Mouse (Mus musculus) embryonic facial prominence, embryonic 14.5 days (tissue): ENCODE results near the gene Il9r. TPM values are rescaled to one million over a fixed set of nuclear protein-coding genes. Genes with fewer than 3 reads are reported as not detected.
"Not testable (repeated sequence)": the region's sequence is repeated elsewhere in the genome, so short reads cannot be mapped to it uniquely, and the experiment has no call there.

Experiments
- ATAC-seq: fragments of 200-750 bp; cut with Nextera tagmentation; 2 replicates; pipeline ENCODE4 v1.8.0; 2017; ENCODE audit warnings: low read depth, moderate number of reproducible peaks, moderate TSS enrichment
- DNase-seq: peaks from one replicate; pipeline ENCODE4 v3.0.0-alpha.2; 2015; ENCODE audit warnings: low spot score
- H3K27ac ChIP-seq: fragments of 300-500 bp; sonication (generic); replicated peaks from 2 replicates; pipeline ENCODE4 v1.5.1; 2014; ENCODE audit warnings: low read depth, mild to moderate bottlenecking, low read length, moderate library complexity
- H3K27me3 ChIP-seq: fragments of 300-500 bp; sonication (generic); replicated peaks from 2 replicates; pipeline ENCODE4 v1.6.1; 2014; ENCODE audit warnings: low read length; ENCODE audit not compliant: control insufficient read depth, insufficient read depth
- H3K36me3 ChIP-seq: fragments of 300-500 bp; sonication (generic); 2 replicates; pipeline ENCODE4 v1.6.1; 2014; ENCODE audit warnings: low read length, mixed read lengths; ENCODE audit not compliant: control insufficient read depth, insufficient read depth
- H3K4me1 ChIP-seq: fragments of 300-500 bp; sonication (generic); 2 replicates; pipeline ENCODE4 v1.6.1; 2014; ENCODE audit warnings: antibody characterized with exemption, low read length; ENCODE audit not compliant: control insufficient read depth, insufficient read depth
- H3K4me2 ChIP-seq: fragments of 300-500 bp; sonication (generic); 2 replicates; pipeline ENCODE4 v1.6.1; 2014; ENCODE audit warnings: low read depth, mild to moderate bottlenecking, low read length, moderate library complexity, mixed read lengths
- H3K4me3 ChIP-seq: fragments of 300-500 bp; sonication (generic); 2 replicates; pipeline ENCODE4 v1.5.1; 2014; ENCODE audit warnings: low read depth, mild to moderate bottlenecking, low read length
- H3K9ac ChIP-seq: fragments of 300-500 bp; sonication (generic); 2 replicates; pipeline ENCODE4 v1.6.1; 2014; ENCODE audit warnings: low read depth, mild to moderate bottlenecking, low read length, moderate library complexity, mixed read lengths
- H3K9me3 ChIP-seq: fragments of 300-500 bp; sonication (generic); 2 replicates; pipeline ENCODE4 v1.6.1; 2016; ENCODE audit warnings: low read length; ENCODE audit not compliant: control insufficient read depth
- WGBS: fragments of 180-500 bp; shearing (Covaris S2); extraction: QIAGEN DNeasy Blood & Tissue Kit; methylation state at CpG from one replicate; pipeline ENCODE4 v1.1.7; 2014; 5-methylcytosine and 5-hydroxymethylcytosine counted together
- polyA plus RNA-seq: library from polyadenylated mRNA; unstranded; fragments of >200 nt; fragmentation: Nextera tagmentation; extraction: Ambion mirVana; gene quantifications from 2 replicates; pipeline ENCODE4 v1.2.1, GENCODE M21; 2014

Gene Il9r
- polyA plus RNA-seq, 1 experiment from 2014 or later = 0.14 TPM

GRCm38 (mm10) chr11:32218501-32219050 is 18.5 kb upstream of the Il9r start:
- H3K4me3 ChIP-seq = no peak overlapping the region
- WGBS = 37% methylated on average over 6 of the region's 6 CpGs
- peaks cover 28% of the 10 kb centered on the region; the same call in 1 of the 2 replicates for H3K36me3 ChIP-seq
- DNase-seq (peak; percentile 65), ATAC-seq (no peak)
- H3K9me3 ChIP-seq = no peaks in the 10 kb centered on the region
- H3K27ac ChIP-seq = 0 out of 2 replicates have a peak overlapping the region, but pooled peaks have one; percentile 17
- H3K4me2 ChIP-seq = no peak overlapping the region
- no peaks in the 10 kb centered on the region for H3K27me3 ChIP-seq
- no peak overlapping the region for H3K9ac ChIP-seq
- H3K4me1 ChIP-seq = peaks cover 25% of the 10 kb centered on the region

GRCm38 (mm10) chr11:32216851-32217250 is 16.8 kb upstream of the Il9r start:
- Histone ChIP-seq H3K4me3 (no peak overlapping the region), H3K9me3 (no peaks in the 10 kb centered on the region), H3K4me2 (no peak overlapping the region), H3K4me1 (peaks cover 15% of the 10 kb centered on the region), H3K27ac (no peak overlapping the region), H3K9ac (no peak overlapping the region), H3K36me3 (peaks cover 46% of the 10 kb centered on the region), H3K27me3 (no peaks in the 10 kb centered on the region)
- ATAC-seq (no peak; the same call in 1 of the 2 replicates), DNase-seq (peak; percentile 82)
- 25% methylated on average over 8 of the region's 8 CpGs for WGBS

GRCm38 (mm10) chr11:32215372-32216162 is 15.5 kb upstream of the Il9r start:
- no peaks in the 10 kb centered on the region for H3K9me3 ChIP-seq
- WGBS = 92% methylated on average over 18 of the region's 18 CpGs
- DNase-seq (no peak), ATAC-seq (no peak)
- no peak overlapping the region for H3K4me3 ChIP-seq
- no peak overlapping the region for H3K27ac ChIP-seq
- peaks cover 59% of the 10 kb centered on the region for H3K36me3 ChIP-seq
- H3K27me3 ChIP-seq = no peaks in the 10 kb centered on the region
- peaks cover 10% of the 10 kb centered on the region for H3K4me1 ChIP-seq
- H3K9ac ChIP-seq = no peak overlapping the region
- H3K4me2 ChIP-seq = no peak overlapping the region

- ATAC-seq = no peak
- H3K36me3 ChIP-seq = peaks cover 84% of the 10 kb centered on the region
Measured at GRCm38 (mm10) chr11:32210623-32211022, 10.5 kb upstream of the Il9r start.

GRCm38 (mm10) chr11:32205058-32205873 is 5.2 kb upstream of the Il9r start, which contains the start of gene Snrnp25:
Gene Snrnp25 (plus strand): TSS chr11:32205415.
- H3K36me3 ChIP-seq = peaks cover 30% of the 10 kb centered on the region
- H3K9ac ChIP-seq = peak within 1 kb of the TSS; percentile 75
- no peaks in the 10 kb centered on the region for H3K4me1 ChIP-seq
- ATAC-seq (peak; percentile 100), DNase-seq (peak; percentile 99)
- H3K4me3 ChIP-seq = peak within 1 kb of the TSS; percentile 66
- WGBS = under 1% methylated on average over 52 of the region's 52 CpGs
- no peaks in the 10 kb centered on the region for H3K9me3 ChIP-seq
- H3K27ac ChIP-seq = no peak within 1 kb of the TSS
- peak within 1 kb of the TSS; percentile 68 for H3K4me2 ChIP-seq
- no peaks in the 10 kb centered on the region for H3K27me3 ChIP-seq

More at GRCm38 (mm10) chr11:32210623-32211022, 10.5 kb upstream of the Il9r start:
- DNase-seq = no peak
- Histone ChIP-seq H3K27me3 (no peaks in the 10 kb centered on the region), H3K4me2 (no peak overlapping the region), H3K9me3 (no peaks in the 10 kb centered on the region), H3K27ac (no peak overlapping the region), H3K4me1 (no peaks in the 10 kb centered on the region), H3K4me3 (no peak overlapping the region), H3K9ac (no peak overlapping the region)
- WGBS = 80% methylated on average over 8 of the region's 9 CpGs

GRCm38 (mm10) chr11:32201922-32202685 is 2.0 kb upstream of the Il9r start:
- Histone ChIP-seq H3K36me3 (no peaks in the 10 kb centered on the region), H3K4me2 (no peak overlapping the region), H3K27me3 (no peaks in the 10 kb centered on the region), H3K4me1 (no peaks in the 10 kb centered on the region), H3K9ac (no peak overlapping the region), H3K9me3 (no peaks in the 10 kb centered on the region), H3K27ac (no peak overlapping the region), H3K4me3 (no peak overlapping the region)
- DNase-seq (no peak), ATAC-seq (no peak)
- 76% methylated on average over 11 of the region's 11 CpGs for WGBS

GRCm38 (mm10) chr11:32200992-32201391 is 913 bp upstream of the Il9r start:
- DNase-seq, H3K4me2 ChIP-seq, H3K36me3 ChIP-seq, H3K27me3 ChIP-seq, H3K9me3 ChIP-seq, H3K9ac ChIP-seq, H3K4me1 ChIP-seq, H3K4me3 ChIP-seq, H3K27ac ChIP-seq, ATAC-seq: not testable (repeated sequence)
- 56% methylated on average over 1 of the region's 1 CpGs for WGBS

- no peak overlapping the region for H3K9ac ChIP-seq
- no peak overlapping the region for H3K27ac ChIP-seq
- 42% methylated on average over 6 of the region's 6 CpGs for WGBS
- H3K4me3 ChIP-seq = no peak overlapping the region
- no peaks in the 10 kb centered on the region for H3K9me3 ChIP-seq
- no peak overlapping the region for H3K4me2 ChIP-seq
- H3K36me3 ChIP-seq = no peaks in the 10 kb centered on the region
- ATAC-seq = peak; percentile 63; the same call in 1 of the 2 replicates
- no peaks in the 10 kb centered on the region for H3K27me3 ChIP-seq
- DNase-seq = no peak
- no peaks in the 10 kb centered on the region for H3K4me1 ChIP-seq
Measured at GRCm38 (mm10) chr11:32199230-32199629, 849 bp downstream of the Il9r start.
